Mouse (Mus musculus) heart, embryonic 12.5 days (tissue): ENCODE results near the gene Zfp511. TPM values are rescaled to one million over a fixed set of nuclear protein-coding genes. Genes with fewer than 3 reads are reported as not detected.

Experiments
- ATAC-seq: fragments of 200-750 bp; cut with Nextera tagmentation; 2 replicates; pipeline ENCODE4 v1.8.0; 2017; ENCODE audit warnings: moderate TSS enrichment, moderate library complexity; ENCODE audit not compliant: insufficient number of reproducible peaks, low FRiP score
- H3K27ac ChIP-seq: fragments of 300-500 bp; sonication (generic); 2 replicates; pipeline ENCODE4 v1.5.1; 2016; ENCODE audit warnings: mild to moderate bottlenecking, moderate library complexity; ENCODE audit not compliant: poor library complexity, severe bottlenecking
- H3K27me3 ChIP-seq: fragments of 300-500 bp; sonication (generic); replicated peaks from 2 replicates; pipeline ENCODE4 v1.6.1; 2016; ENCODE audit warnings: mild to moderate bottlenecking, moderate library complexity
- H3K36me3 ChIP-seq: fragments of 300-500 bp; sonication (generic); 2 replicates; pipeline ENCODE4 v1.6.1; 2016; ENCODE audit warnings: mild to moderate bottlenecking, moderate library complexity
- H3K4me1 ChIP-seq: fragments of 300-500 bp; sonication (generic); replicated peaks from 2 replicates; pipeline ENCODE4 v1.6.1; 2016; ENCODE audit warnings: mild to moderate bottlenecking
- H3K4me2 ChIP-seq: fragments of 300-500 bp; sonication (generic); 2 replicates; pipeline ENCODE4 v1.6.1; 2016; ENCODE audit warnings: mild to moderate bottlenecking, moderate library complexity
- H3K4me3 ChIP-seq: fragments of 300-500 bp; sonication (generic); 2 replicates; pipeline ENCODE4 v1.5.1; 2016; ENCODE audit warnings: mild to moderate bottlenecking
- H3K9ac ChIP-seq: fragments of 300-500 bp; sonication (generic); 2 replicates; pipeline ENCODE4 v1.6.1; 2016; ENCODE audit warnings: mild to moderate bottlenecking, moderate library complexity
- H3K9me3 ChIP-seq: fragments of 300-500 bp; sonication (generic); replicated peaks from 2 replicates; pipeline ENCODE4 v1.6.1; 2016; ENCODE audit warnings: mild to moderate bottlenecking, moderate library complexity
- WGBS: fragments of 180-500 bp; shearing (Covaris S2); methylation state at CpG from one replicate; pipeline ENCODE4 v1.1.7; 2016; 5-methylcytosine and 5-hydroxymethylcytosine counted together
- microRNA-seq: library from miRNA; unstranded; fragments of <30 nt; microRNA quantifications from one replicate; pipeline ENCODE4, GENCODE M21; 2017
- polyA plus RNA-seq: library from polyadenylated mRNA; unstranded; fragments of >200 nt; fragmentation: Nextera tagmentation; extraction: Ambion mirVana; gene quantifications from 2 replicates; pipeline ENCODE4 v1.2.1, GENCODE M21; 2016

Gene Zfp511
- polyA plus RNA-seq, 1 experiment from 2014 or later = 37.1 TPM

GRCm38 (mm10) chr7:140067397-140067796 lies 31.2 kb downstream of the Zfp511 start:
- no peak overlapping the region for H3K4me2 ChIP-seq
- peaks cover 8% of the 10 kb centered on the region; the same call in 1 of the 2 replicates for H3K4me1 ChIP-seq
- 56% methylated on average over 6 of the region's 6 CpGs for WGBS

GRCm38 (mm10) chr7:140070042-140070711 lies 34.0 kb downstream of the Zfp511 start:
- Histone ChIP-seq H3K36me3 (no peaks in the 10 kb centered on the region), H3K4me1 (peaks cover 8% of the 10 kb centered on the region; the same call in 1 of the 2 replicates), H3K4me2 (peak overlapping the region; percentile 77), H3K27me3 (peaks cover 80% of the 10 kb centered on the region), H3K9ac (peak overlapping the region; percentile 66), H3K27ac (no peak overlapping the region), H3K4me3 (peak overlapping the region; percentile 45), H3K9me3 (peaks cover 3% of the 10 kb centered on the region; the same call in 1 of the 2 replicates)
- peak; percentile 51; the same call in 1 of the 2 replicates for ATAC-seq
- WGBS = 22% methylated on average over 39 of the region's 39 CpGs

More at GRCm38 (mm10) chr7:140067397-140067796, 31.2 kb downstream of the Zfp511 start:
- Histone ChIP-seq H3K9me3 (peaks cover 3% of the 10 kb centered on the region; the same call in 1 of the 2 replicates), H3K9ac (no peak overlapping the region), H3K36me3 (no peaks in the 10 kb centered on the region), H3K4me3 (no peak overlapping the region), H3K27me3 (peaks cover 84% of the 10 kb centered on the region), H3K27ac (no peak overlapping the region)
- no peak for ATAC-seq

DNA sequence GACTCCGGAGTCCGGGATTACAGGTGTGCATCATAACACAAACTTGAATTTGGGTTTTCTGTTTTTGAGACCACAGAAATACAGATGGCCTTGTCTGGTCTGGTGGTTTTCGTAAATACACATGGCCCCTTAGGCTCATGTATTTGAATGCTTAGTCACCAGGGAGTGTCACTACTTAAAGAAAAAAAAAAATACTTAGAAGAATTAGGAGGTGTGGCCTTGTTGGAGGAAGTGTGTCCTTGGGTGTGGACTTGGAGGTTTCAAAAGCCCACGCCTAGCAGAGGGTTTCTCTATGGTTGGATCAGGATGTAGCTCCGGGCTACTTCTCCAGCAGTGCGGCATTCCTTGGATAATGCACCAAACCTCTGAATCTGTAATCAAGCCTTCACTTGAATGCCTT lies 41.5 kb downstream of the Zfp511 start:
- no peaks in the 10 kb centered on the region for H3K36me3 ChIP-seq
- peaks cover 5% of the 10 kb centered on the region; the same call in 1 of the 2 replicates for H3K9me3 ChIP-seq
- H3K27ac ChIP-seq = no peak overlapping the region
- H3K4me3 ChIP-seq = no peak overlapping the region
- H3K4me2 ChIP-seq = no peak overlapping the region
- H3K27me3 ChIP-seq = peaks cover 70% of the 10 kb centered on the region
- 67% methylated on average over 6 of the region's 6 CpGs for WGBS
- no peak for ATAC-seq
- 0 out of 2 replicates have a peak, but pooled peaks cover 7% of the 10 kb centered on the region for H3K4me1 ChIP-seq
- no peak overlapping the region for H3K9ac ChIP-seq

GRCm38 (mm10) chr7:140078711-140079110 lies 42.5 kb downstream of the Zfp511 start:
- Histone ChIP-seq H3K27me3 (peaks cover 67% of the 10 kb centered on the region), H3K36me3 (no peaks in the 10 kb centered on the region), H3K4me3 (no peak overlapping the region), H3K27ac (no peak overlapping the region), H3K9me3 (peaks cover 5% of the 10 kb centered on the region; the same call in 1 of the 2 replicates), H3K9ac (no peak overlapping the region), H3K4me1 (0 out of 2 replicates have a peak, but pooled peaks cover 7% of the 10 kb centered on the region), H3K4me2 (no peak overlapping the region)
- ATAC-seq = no peak
- WGBS = 4% methylated on average over 5 of the region's 5 CpGs

GRCm38 (mm10) chr7:140080503-140081156 lies 44.4 kb downstream of the Zfp511 start:
- 5% methylated on average over 24 of the region's 24 CpGs for WGBS
- 0 out of 2 replicates have a peak, but pooled peaks cover 7% of the 10 kb centered on the region for H3K4me1 ChIP-seq
- H3K9ac ChIP-seq = no peak overlapping the region; the same call in 1 of the 2 replicates
- H3K9me3 ChIP-seq = peaks cover 4% of the 10 kb centered on the region; the same call in 1 of the 2 replicates
- peaks cover 56% of the 10 kb centered on the region for H3K27me3 ChIP-seq
- H3K4me2 ChIP-seq = peak overlapping the region; percentile 46
- H3K27ac ChIP-seq = no peak overlapping the region
- H3K4me3 ChIP-seq = peak overlapping the region; percentile 26
- H3K36me3 ChIP-seq = no peaks in the 10 kb centered on the region
- peak; percentile 73 for ATAC-seq

DNA sequence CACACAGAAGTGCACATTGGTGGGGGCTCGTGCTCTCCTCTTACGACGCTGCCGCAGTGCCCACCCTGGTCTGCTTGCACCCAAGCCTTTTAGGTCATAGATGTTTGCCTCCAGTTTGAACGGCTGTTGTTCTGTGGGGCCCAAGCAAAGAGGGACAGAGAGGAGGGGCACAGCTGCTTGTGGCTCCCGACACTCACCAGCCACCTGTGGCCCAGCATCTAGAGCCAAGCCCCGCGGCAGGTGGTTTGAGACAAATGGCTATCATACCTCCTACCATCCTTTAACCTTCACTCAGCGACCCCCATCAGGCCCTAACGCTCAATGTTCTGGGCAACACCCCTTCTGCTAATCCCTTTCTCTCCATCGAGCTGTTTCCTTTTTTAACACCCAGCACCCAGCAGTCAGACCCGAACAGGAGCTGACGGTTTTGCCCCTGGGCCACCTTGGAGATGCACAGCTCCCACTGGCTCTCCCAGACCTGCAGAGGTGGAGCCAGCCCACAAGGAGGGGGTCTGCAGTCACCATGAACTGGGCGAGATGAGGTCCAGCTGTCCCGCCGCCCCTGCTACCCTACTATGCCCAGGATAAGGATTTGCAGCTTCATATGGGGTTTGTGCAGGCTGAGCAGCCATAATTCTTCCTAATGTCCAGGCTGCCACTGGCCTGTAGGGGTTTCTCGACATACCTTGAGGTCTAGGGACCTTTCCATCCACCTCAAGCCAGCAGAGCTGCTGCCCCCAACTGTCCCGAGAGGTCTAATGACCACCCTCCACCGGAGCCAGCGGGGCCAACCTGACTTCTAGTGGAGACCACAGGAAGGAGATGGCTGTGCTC lies 45.4 kb downstream of the Zfp511 start:
- ATAC-seq = no peak
- 23% methylated on average over 20 of the region's 20 CpGs for WGBS
- Histone ChIP-seq H3K4me3 (no peak overlapping the region), H3K9ac (no peak overlapping the region), H3K27ac (no peak overlapping the region), H3K9me3 (no peaks in the 10 kb centered on the region), H3K36me3 (no peaks in the 10 kb centered on the region), H3K27me3 (peaks cover 56% of the 10 kb centered on the region), H3K4me2 (no peak overlapping the region), H3K4me1 (0 out of 2 replicates have a peak, but pooled peaks cover 7% of the 10 kb centered on the region)

- 0 out of 2 replicates have a peak, but pooled peaks have one; percentile 23 for ATAC-seq
- Histone ChIP-seq H3K4me1 (0 out of 2 replicates have a peak, but pooled peaks cover 7% of the 10 kb centered on the region), H3K9me3 (no peaks in the 10 kb centered on the region), H3K4me2 (no peak within 1 kb of the TSS), H3K9ac (no peak within 1 kb of the TSS), H3K4me3 (no peak within 1 kb of the TSS), H3K27ac (no peak within 1 kb of the TSS), H3K27me3 (peaks cover 56% of the 10 kb centered on the region), H3K36me3 (no peaks in the 10 kb centered on the region)
- 9% methylated on average over 18 of the region's 18 CpGs for WGBS
Measured at GRCm38 (mm10) chr7:140082242-140082678, 46.1 kb downstream of the Zfp511 start, which contains the start of gene Caly. Gene Caly, minus strand, starts transcription at chr7:140082548.

Small RNAs within 50 kb of the gene (microRNA-seq; reads per million reads assigned to microRNA genes)
- 0.94 reads per million for gene Mir7062

Other genes starting within 250 kb of the Zfp511 start
- 0.05 and 0.18 TPM in 2 replicates for gene Adgra1, start 202.2 kb upstream of the Zfp511 start, polyA plus RNA-seq
- 0.06 TPM in 1 of 2 replicates, not detected in the other for gene Kndc1, start 141.7 kb upstream of the Zfp511 start, polyA plus RNA-seq
- gene Utf1, start 92.6 kb upstream of the Zfp511 start, polyA plus RNA-seq = not detected in 2 replicates
- 0.27 and 0.33 TPM in 2 replicates for gene 6430531B16Rik, start 57.6 kb upstream of the Zfp511 start, polyA plus RNA-seq
- 0.61 and 1.0 TPM in 2 replicates for gene Adam8, start 43.8 kb upstream of the Zfp511 start, polyA plus RNA-seq
- 41.4 and 41.7 TPM in 2 replicates for gene Tubgcp2, start 278 bp downstream of the Zfp511 start, polyA plus RNA-seq
- not detected in 2 replicates for gene Msx3, start 12.7 kb downstream of the Zfp511 start, polyA plus RNA-seq
- 0.36 and 0.59 TPM in 2 replicates for gene Caly, start 46.2 kb downstream of the Zfp511 start, polyA plus RNA-seq
- gene Prap1, start 57.0 kb downstream of the Zfp511 start, polyA plus RNA-seq = 0.44 TPM in 1 of 2 replicates, not detected in the other
- 75.4 and 83.0 TPM in 2 replicates for gene Fuom, start 66.0 kb downstream of the Zfp511 start, polyA plus RNA-seq
- gene Paox, start 79.4 kb downstream of the Zfp511 start, polyA plus RNA-seq = 14.5 and 16.3 TPM in 2 replicates
- 174 and 176 TPM in 2 replicates for gene Echs1, start 80.1 kb downstream of the Zfp511 start, polyA plus RNA-seq
- gene Mtg1, start 101.2 kb downstream of the Zfp511 start, polyA plus RNA-seq = 28.3 and 28.9 TPM in 2 replicates
- gene Sprn, start 118.5 kb downstream of the Zfp511 start, polyA plus RNA-seq = 0.08 TPM in 1 of 2 replicates, not detected in the other
- not detected in 2 replicates for gene Olfr522, start 128.4 kb downstream of the Zfp511 start, polyA plus RNA-seq
- gene Olfr523, start 136.8 kb downstream of the Zfp511 start, polyA plus RNA-seq = not detected in 2 replicates
- not detected in 2 replicates for gene Olfr524, start 169.6 kb downstream of the Zfp511 start, polyA plus RNA-seq
- gene Cd163l1, start 181.9 kb downstream of the Zfp511 start, polyA plus RNA-seq = not detected in 2 replicates
- gene 5830411N06Rik, start 210.9 kb downstream of the Zfp511 start, polyA plus RNA-seq = not detected in 2 replicates